Mouse (Mus musculus) retina, postnatal 1 day (tissue): ENCODE results near the gene Vmn1r203.
"Not testable (repeated sequence)": the region's sequence is repeated elsewhere in the genome, so short reads cannot be mapped to it uniquely, and the experiment has no call there.

Experiments used
- DNase-seq: peaks from one replicate; pipeline ENCODE4 v3.0.0-alpha.2; 2012

Vmn1r203 gene

GRCm38 (mm10) chr13:22517814-22518213, at the start of gene Vmn1r203:
Gene Vmn1r203, plus strand, starts transcription at chr13:22518114.
- DNase-seq: no peak

- DNase-seq: no peak
These were observed 46.3 kb upstream of the Vmn1r203 start, which contains the start of gene Vmn1r201 for GRCm38 (mm10) chr13:22471623-22472022. Gene Vmn1r201, plus strand, starts transcription at chr13:22471923.

- no peak for DNase-seq
These were observed 15.5 kb upstream of the Vmn1r203 start for GRCm38 (mm10) chr13:22502431-22502830.

GRCm38 (mm10) chr13:22505281-22505680, 12.6 kb upstream of the Vmn1r203 start, which contains the start of gene Vmn1r202:
Gene Vmn1r202, minus strand, starts transcription at chr13:22505381.
- no peak for DNase-seq

- not testable (repeated sequence) for DNase-seq
These were observed 35.0 kb downstream of the Vmn1r203 start, which contains the start of gene Vmn1r204 for GRCm38 (mm10) chr13:22552898-22553297. Gene Vmn1r204, plus strand, starts transcription at chr13:22553198.

GRCm38 (mm10) chr13:22574911-22575310, 57.0 kb downstream of the Vmn1r203 start:
- DNase-seq: not testable (repeated sequence)
